Mouse (Mus musculus) forebrain, embryonic 12.5 days (tissue): ENCODE data around the gene Phf21b. TPM values are rescaled to one million over a fixed set of nuclear protein-coding genes. Genes with fewer than 3 reads are reported as not detected.
A peak's percentile ranks its signal among the peaks of the same experiment; 100 is the strongest.
"Not testable (repeated sequence)": the region's sequence is repeated elsewhere in the genome, so short reads cannot be mapped to it uniquely, and the experiment has no call there.

Experiments
- ATAC-seq: fragments of 200-750 bp; cut with Nextera tagmentation; 2 replicates; pipeline ENCODE4 v1.8.0; 2017; ENCODE audit warnings: moderate TSS enrichment; ENCODE audit not compliant: low FRiP score
- H3K27ac ChIP-seq: fragments of 300-500 bp; sonication (generic); 2 replicates; pipeline ENCODE4 v1.5.1; 2016; ENCODE audit warnings: mild to moderate bottlenecking
- H3K27me3 ChIP-seq: fragments of 300-500 bp; sonication (generic); 2 replicates; pipeline ENCODE4 v1.6.1; 2016; ENCODE audit warnings: mild to moderate bottlenecking
- H3K36me3 ChIP-seq: fragments of 300-500 bp; sonication (generic); replicated peaks from 2 replicates; pipeline ENCODE4 v1.6.1; 2016; ENCODE audit warnings: mild to moderate bottlenecking
- H3K4me1 ChIP-seq: fragments of 300-500 bp; sonication (generic); 2 replicates; pipeline ENCODE4 v1.6.1; 2016
- H3K4me2 ChIP-seq: fragments of 300-500 bp; sonication (generic); 2 replicates; pipeline ENCODE4 v1.6.1; 2016; ENCODE audit warnings: mild to moderate bottlenecking, moderate library complexity
- H3K4me3 ChIP-seq: fragments of 300-500 bp; sonication (generic); replicated peaks from 2 replicates; pipeline ENCODE4 v1.5.1; 2016; ENCODE audit warnings: mild to moderate bottlenecking
- H3K9ac ChIP-seq: fragments of 300-500 bp; sonication (generic); 2 replicates; pipeline ENCODE4 v1.6.1; 2016; ENCODE audit warnings: mild to moderate bottlenecking
- H3K9me3 ChIP-seq: fragments of 300-500 bp; sonication (generic); 2 replicates; pipeline ENCODE4 v1.6.1; 2016
- WGBS: fragments of 180-500 bp; shearing (Covaris S2); methylation state at CpG from one replicate; pipeline ENCODE4 v1.1.7; 2016; 5-methylcytosine and 5-hydroxymethylcytosine counted together
- polyA plus RNA-seq: library from polyadenylated mRNA; unstranded; fragments of >200 nt; fragmentation: Nextera tagmentation; extraction: Ambion mirVana; gene quantifications from 2 replicates; pipeline ENCODE4 v1.2.1, GENCODE M21; 2016

Phf21b gene
- polyA plus RNA-seq = 17.6 and 24.4 TPM in 2 replicates

DNA sequence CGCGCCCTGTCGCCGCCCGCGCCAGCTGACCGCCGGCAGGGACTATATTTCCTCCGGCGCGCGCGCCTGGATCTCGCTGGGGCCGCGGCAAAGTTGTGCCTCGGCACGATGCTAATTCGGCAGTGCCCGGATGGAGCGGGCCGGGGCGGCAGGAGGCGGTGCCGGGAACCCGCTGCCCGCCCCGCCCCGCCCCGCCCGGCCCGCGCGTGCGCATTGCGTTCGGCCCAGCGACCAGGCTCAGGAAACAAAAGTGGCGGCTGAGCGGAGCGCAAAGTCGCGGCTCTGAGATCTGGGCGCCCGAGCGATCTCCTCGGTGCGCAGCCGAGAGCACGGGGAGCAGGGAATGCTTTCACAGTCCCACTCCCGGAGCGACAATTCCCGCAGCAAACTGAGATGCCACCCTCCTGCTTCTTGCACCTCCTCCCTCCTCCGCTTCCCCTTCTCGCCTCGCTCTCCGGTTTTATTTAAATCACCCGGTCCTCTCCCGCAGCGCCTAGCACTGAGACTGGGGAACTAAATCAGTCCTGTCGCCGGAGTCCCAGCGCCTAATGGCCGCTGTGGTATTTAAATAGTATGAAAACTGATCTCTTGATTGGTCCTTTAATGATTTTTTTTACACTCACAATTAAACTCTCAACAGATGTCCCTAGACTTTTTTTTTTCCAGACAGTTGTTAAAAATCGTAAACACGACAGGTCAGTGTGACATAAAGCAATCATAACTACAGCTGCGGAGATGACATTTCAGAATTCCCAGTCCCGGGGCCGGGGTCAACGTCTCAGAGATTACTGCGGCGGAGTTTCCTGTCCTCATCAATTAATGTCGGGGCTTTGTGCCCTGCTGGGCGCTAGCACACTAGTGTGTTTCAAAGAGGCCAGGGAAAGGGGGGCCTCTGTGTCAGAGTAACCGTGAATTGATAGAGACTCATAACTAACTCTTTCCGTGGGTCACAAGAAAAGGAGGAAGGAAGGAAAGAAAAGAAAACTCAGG lies at the start of gene Phf21b:
TSS of gene Phf21b (minus strand) at position 44 of the 990 bp plus-strand sequence.
- WGBS = under 1% methylated on average over 57 of the region's 76 CpGs
- Histone ChIP-seq H3K4me1 (peaks cover 26% of the 10 kb centered on the region), H3K9ac (peak within 1 kb of the TSS; percentile 96), H3K27ac (peak within 1 kb of the TSS; percentile 98), H3K4me2 (peak within 1 kb of the TSS; percentile 77), H3K4me3 (peak within 1 kb of the TSS; percentile 90), H3K27me3 (peaks cover 5% of the 10 kb centered on the region; the same call in 1 of the 2 replicates), H3K9me3 (no peaks in the 10 kb centered on the region), H3K36me3 (no peaks in the 10 kb centered on the region)
- peak; percentile 72 for ATAC-seq

DNA sequence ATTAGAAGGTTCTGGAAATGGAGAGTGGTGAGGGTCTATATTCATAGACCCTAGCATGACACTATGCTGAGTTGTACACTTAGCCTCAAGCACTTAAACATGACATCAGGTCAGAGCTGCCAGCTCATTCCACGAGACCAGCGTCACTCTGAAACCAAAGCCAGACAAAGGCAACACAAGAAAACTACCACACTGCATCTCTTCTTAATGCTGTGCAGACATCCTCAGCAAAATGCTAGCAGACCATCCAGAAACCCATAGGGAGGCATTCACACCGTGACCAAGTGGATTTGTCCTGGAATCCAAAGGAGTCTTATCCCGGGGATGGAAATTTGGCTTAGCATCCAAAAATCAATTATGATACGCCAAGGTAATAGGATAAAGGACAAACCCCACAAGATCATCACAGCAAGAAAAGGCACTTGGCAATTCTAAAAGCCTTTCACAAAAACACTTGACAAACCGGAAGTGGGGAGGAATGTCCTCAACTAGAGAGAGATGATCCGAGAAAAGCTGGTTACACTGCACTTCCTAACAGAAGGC lies 48.1 kb upstream of the Phf21b start:
- Histone ChIP-seq H3K4me2 (no peak overlapping the region), H3K27me3 (no peaks in the 10 kb centered on the region), H3K4me1 (no peaks in the 10 kb centered on the region), H3K9me3 (no peaks in the 10 kb centered on the region), H3K36me3 (no peaks in the 10 kb centered on the region), H3K9ac (no peak overlapping the region), H3K4me3 (no peak overlapping the region), H3K27ac (no peak overlapping the region)
- 75% methylated on average over 7 of the region's 7 CpGs for WGBS
- no peak for ATAC-seq

DNA sequence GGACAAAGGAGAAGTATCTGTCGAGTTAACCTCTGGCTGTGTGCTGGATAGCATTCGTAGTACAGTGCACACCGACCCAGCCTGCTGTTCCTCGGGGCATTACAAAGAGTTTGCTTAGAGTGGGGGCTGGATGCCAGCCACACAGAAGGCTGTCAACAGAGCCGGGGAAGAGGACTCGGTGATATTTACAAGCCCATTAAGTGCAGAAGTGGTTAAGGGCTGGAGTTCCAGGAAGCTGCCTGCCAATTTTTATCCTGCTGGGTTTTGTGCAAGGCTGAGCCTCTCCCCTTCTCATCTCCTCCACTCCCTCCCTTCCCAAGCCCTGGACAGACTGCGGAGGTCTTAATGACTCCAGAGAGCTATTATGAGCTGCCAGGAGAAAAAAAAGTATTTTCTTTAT lies 42.2 kb upstream of the Phf21b start:
- no peak overlapping the region for H3K9ac ChIP-seq
- no peaks in the 10 kb centered on the region for H3K36me3 ChIP-seq
- no peak for ATAC-seq
- H3K4me3 ChIP-seq = no peak overlapping the region
- 0 out of 2 replicates have a peak overlapping the region, but pooled peaks have one; percentile 11 for H3K4me2 ChIP-seq
- H3K27me3 ChIP-seq = no peaks in the 10 kb centered on the region
- peaks cover 11% of the 10 kb centered on the region for H3K4me1 ChIP-seq
- 0 out of 2 replicates have a peak, but pooled peaks cover 3% of the 10 kb centered on the region for H3K9me3 ChIP-seq
- 43% methylated on average over 7 of the region's 7 CpGs for WGBS
- H3K27ac ChIP-seq = peak overlapping the region; percentile 47

DNA sequence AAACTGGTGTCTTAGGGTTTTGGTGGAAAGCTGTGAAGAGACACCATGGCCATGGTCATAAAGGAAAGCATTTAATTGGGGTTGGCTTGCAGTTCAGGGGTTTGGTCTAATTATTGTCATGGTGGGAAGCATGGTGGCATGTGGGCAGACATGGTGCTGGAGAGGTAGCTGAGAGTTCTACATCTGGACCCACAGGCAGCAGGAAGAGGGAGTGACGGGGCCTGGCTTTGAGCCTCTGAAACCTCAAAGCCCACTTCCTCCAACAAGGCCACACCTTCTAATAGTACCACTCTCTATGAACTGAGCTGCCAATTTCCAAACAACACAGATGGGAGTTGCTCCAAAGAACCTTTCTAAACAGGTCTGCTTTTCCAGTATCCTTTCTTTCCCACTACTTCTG lies 40.8 kb upstream of the Phf21b start:
- H3K4me2 ChIP-seq = no peak overlapping the region
- H3K27me3 ChIP-seq = no peaks in the 10 kb centered on the region
- WGBS = 100% methylated on average over 1 of the region's 1 CpGs
- H3K4me1 ChIP-seq = peaks cover 11% of the 10 kb centered on the region
- 0 out of 2 replicates have a peak, but pooled peaks cover 3% of the 10 kb centered on the region for H3K9me3 ChIP-seq
- H3K4me3 ChIP-seq = no peak overlapping the region
- H3K9ac ChIP-seq = no peak overlapping the region
- H3K27ac ChIP-seq = no peak overlapping the region
- H3K36me3 ChIP-seq = no peaks in the 10 kb centered on the region
- ATAC-seq = no peak

DNA sequence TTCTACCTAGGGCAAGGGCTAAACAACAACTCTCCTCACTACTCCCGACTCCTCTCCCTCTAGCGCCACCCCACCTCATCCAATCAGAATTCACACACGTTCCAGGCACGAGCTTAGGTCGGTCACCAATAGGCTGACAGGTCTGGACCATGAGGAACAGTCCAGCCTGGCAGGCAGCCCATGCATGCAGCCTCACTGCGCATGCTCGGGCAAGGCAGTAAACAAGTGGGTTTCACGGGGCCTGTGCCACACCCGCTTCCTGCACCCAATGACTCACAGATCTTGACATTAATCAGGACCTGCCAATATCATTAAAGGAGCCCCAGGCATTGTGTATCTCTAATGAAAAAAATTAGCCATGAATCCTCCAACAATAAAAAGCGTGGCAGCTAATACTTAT lies 40.4 kb upstream of the Phf21b start:
- H3K4me2 ChIP-seq, H3K9ac ChIP-seq, H3K27me3 ChIP-seq, H3K36me3 ChIP-seq, ATAC-seq, H3K9me3 ChIP-seq, H3K27ac ChIP-seq, H3K4me3 ChIP-seq: not testable (repeated sequence)
- 77% methylated on average over 10 of the region's 10 CpGs for WGBS
- H3K4me1 ChIP-seq = peaks cover 15% of the 10 kb centered on the region

DNA sequence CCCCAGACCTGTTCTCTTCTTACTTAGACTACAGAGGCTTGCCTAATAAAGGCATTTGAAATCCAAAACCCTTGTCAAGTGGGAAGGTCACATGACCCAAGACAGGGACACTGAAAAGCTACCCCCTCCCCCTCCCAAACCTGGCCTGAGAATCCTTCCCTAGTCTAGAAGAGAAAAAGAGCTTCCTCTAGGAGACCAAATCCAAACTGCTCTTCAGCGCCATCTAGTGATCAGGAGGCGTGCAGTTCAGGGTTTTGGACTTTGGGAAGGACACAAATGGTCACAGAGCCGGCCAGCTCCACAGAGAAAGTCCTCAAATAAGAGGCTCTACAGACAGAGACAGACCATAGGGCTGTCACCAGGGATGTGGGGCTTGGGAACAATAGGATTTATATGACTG lies 35.8 kb upstream of the Phf21b start:
- H3K9ac ChIP-seq = no peak overlapping the region
- H3K36me3 ChIP-seq = no peaks in the 10 kb centered on the region
- H3K27ac ChIP-seq = no peak overlapping the region
- ATAC-seq = peak; percentile 44; the same call in 1 of the 2 replicates
- no peak overlapping the region for H3K4me3 ChIP-seq
- peaks cover 12% of the 10 kb centered on the region for H3K4me1 ChIP-seq
- WGBS = 4% methylated on average over 3 of the region's 3 CpGs
- no peaks in the 10 kb centered on the region for H3K27me3 ChIP-seq
- no peak overlapping the region for H3K4me2 ChIP-seq
- H3K9me3 ChIP-seq = 0 out of 2 replicates have a peak, but pooled peaks cover 3% of the 10 kb centered on the region

DNA sequence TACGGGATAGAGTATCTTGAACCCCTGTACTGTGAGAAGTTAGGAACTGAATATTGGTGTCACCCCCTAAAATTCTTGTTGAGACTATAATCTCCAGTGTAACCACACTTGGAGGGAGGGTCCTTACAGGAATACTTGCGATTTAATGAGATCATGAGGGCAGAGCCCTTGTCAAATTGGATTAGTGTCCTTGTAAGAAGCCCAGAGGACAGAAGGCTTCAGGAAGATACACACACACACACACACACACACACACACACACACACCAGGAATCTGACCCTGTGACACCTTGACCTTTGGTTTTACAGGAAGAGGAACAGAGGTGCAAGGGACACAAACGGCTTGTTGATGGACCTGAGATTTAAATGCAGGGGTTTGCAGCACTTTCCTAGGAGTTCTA lies 35.4 kb upstream of the Phf21b start:
- Histone ChIP-seq H3K4me2 (no peak overlapping the region), H3K9me3 (0 out of 2 replicates have a peak, but pooled peaks cover 3% of the 10 kb centered on the region), H3K9ac (no peak overlapping the region), H3K27ac (no peak overlapping the region), H3K4me3 (no peak overlapping the region), H3K4me1 (peaks cover 12% of the 10 kb centered on the region), H3K27me3 (no peaks in the 10 kb centered on the region), H3K36me3 (no peaks in the 10 kb centered on the region)
- ATAC-seq = no peak
- WGBS = 47% methylated on average over 3 of the region's 3 CpGs

DNA sequence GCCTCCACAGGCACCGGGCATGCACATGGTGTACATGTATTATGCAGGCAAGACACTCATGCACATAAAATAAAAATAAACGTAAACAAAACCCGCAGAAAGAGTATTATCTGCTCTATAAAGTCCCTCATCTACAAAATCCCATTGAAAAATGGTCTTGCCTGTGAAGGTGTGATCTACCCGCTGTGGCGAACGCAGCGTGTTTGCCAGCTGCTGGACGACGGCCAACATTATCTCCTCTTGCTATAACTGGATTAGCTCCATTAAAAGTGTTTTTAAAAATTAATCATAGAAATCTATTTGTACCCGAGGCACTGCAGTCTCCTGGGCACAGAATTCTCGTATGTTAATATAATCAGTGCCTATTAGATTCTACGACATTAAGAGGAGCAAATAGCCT lies 32.2 kb upstream of the Phf21b start:
- no peak overlapping the region for H3K27ac ChIP-seq
- H3K4me3 ChIP-seq = no peak overlapping the region

DNA sequence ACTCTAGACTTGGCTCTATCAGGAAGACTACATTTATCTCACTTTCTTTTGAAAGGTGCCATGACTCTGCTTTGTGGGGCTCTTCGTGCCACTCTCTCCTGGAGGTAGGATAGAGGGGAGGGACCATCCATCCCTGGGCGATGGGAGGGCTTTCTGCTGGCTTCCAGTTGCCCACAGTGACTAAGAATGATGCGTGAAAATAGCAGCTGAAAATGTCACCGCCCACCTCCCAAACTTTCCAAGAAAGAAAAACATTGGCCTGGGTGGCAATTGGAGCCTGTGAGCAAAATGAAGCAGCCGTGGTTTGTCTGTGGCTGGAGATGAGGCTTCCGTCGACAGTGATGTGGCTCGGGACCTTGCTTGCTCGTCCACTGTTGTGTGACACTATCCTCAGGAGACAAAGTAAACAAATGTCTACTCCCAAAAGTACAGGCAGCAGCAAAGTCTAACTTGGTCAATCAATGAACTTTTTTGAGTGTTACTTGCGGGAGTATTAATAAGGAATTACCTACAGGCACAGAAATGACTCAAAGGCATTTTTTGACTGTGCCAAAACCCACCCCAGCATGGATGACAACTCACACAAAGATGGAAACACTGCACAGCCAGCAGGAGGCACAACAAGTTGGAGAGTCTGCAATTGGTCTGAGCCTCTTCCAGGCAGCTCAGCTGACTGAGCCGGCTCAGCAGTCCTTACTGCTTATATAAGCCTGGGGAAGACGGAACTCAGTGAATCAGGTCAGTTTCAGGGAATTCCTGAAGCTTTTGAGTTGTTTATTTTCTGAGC lies 21.4 kb upstream of the Phf21b start:
- Histone ChIP-seq H3K4me2 (no peak overlapping the region), H3K27me3 (no peaks in the 10 kb centered on the region), H3K36me3 (no peaks in the 10 kb centered on the region), H3K4me3 (no peak overlapping the region), H3K4me1 (no peaks in the 10 kb centered on the region), H3K9ac (no peak overlapping the region), H3K27ac (no peak overlapping the region), H3K9me3 (no peaks in the 10 kb centered on the region)
- ATAC-seq = no peak
- 88% methylated on average over 12 of the region's 12 CpGs for WGBS

More for the DNA sequence above, 32.2 kb upstream of the Phf21b start:
- Histone ChIP-seq H3K27me3 (no peaks in the 10 kb centered on the region), H3K4me2 (no peak overlapping the region), H3K9ac (no peak overlapping the region), H3K9me3 (no peaks in the 10 kb centered on the region), H3K4me1 (peaks cover 12% of the 10 kb centered on the region), H3K36me3 (no peaks in the 10 kb centered on the region)
- ATAC-seq = no peak
- WGBS = 83% methylated on average over 12 of the region's 12 CpGs

DNA sequence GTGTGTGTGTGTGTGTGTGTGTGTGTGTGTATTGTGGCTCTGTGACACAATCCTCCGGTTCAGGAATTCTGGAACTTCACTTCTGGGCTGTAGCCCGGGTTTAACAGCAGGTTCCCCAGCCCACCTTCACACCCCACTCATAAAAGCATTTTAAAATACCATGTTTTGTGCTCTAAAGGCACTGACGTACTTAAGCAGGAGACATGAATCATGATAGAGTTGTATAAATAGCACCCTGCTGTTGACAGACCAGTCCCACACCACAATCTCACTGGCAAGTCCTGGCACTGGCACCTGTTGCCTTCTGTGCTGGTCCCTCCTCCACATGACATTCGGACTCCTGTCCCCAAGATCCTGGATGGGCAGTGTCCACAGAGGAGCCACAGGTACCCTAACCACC lies 18.0 kb upstream of the Phf21b start:
- no peak overlapping the region for H3K4me2 ChIP-seq
- 88% methylated on average over 4 of the region's 4 CpGs for WGBS
- H3K4me3 ChIP-seq = no peak overlapping the region
- H3K4me1 ChIP-seq = no peaks in the 10 kb centered on the region
- ATAC-seq = no peak
- H3K27me3 ChIP-seq = no peaks in the 10 kb centered on the region
- H3K9me3 ChIP-seq = no peaks in the 10 kb centered on the region
- H3K36me3 ChIP-seq = no peaks in the 10 kb centered on the region
- no peak overlapping the region for H3K27ac ChIP-seq
- no peak overlapping the region for H3K9ac ChIP-seq

DNA sequence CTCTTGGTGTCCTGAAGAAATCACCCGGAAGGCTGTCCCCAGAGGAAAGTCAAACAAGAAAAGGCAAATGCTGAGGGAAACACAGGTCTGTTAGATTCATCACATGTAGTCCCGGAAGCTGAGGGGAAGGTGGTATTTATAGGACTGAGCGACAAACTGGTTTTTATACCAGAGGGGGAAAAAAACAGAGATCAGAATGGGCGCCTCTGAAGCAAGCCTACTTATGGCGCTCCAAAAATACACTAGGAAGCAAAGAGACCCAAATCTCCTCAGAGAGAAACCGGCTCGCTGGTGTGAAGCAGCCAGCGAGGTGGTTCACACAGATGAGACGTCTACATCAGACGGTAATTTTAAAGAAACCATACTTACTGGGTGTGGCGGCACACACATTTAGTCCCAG lies 17.2 kb upstream of the Phf21b start:
- H3K27me3 ChIP-seq = no peaks in the 10 kb centered on the region
- no peak overlapping the region for H3K4me2 ChIP-seq
- no peaks in the 10 kb centered on the region for H3K36me3 ChIP-seq
- no peak for ATAC-seq
- H3K27ac ChIP-seq = no peak overlapping the region
- no peak overlapping the region for H3K9ac ChIP-seq
- H3K9me3 ChIP-seq = no peaks in the 10 kb centered on the region
- WGBS = 87% methylated on average over 11 of the region's 11 CpGs
- H3K4me3 ChIP-seq = no peak overlapping the region
- no peaks in the 10 kb centered on the region for H3K4me1 ChIP-seq

DNA sequence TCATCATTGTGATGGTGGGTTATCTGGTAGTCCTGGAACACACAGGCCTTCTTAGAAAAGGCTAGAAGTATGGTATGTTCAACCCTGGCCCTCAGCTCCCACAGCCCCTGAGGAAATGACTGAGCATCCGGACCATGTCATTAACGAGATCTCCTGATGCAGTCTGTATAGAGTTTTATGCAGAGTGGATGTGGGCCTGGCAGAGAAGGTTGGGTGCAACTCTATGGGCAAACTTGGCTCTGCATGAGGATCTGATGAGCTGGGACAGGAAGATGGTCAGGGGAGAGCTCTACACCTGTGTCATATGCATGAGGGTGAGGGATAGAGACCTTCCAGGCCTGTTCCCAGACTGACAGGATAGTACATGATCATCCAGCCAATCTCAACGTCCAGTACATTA lies 16.0 kb upstream of the Phf21b start:
- Histone ChIP-seq H3K4me2 (no peak overlapping the region), H3K9ac (no peak overlapping the region), H3K27ac (no peak overlapping the region), H3K9me3 (no peaks in the 10 kb centered on the region), H3K4me3 (no peak overlapping the region), H3K27me3 (no peaks in the 10 kb centered on the region), H3K36me3 (no peaks in the 10 kb centered on the region), H3K4me1 (no peaks in the 10 kb centered on the region)
- WGBS = 81% methylated on average over 3 of the region's 3 CpGs
- no peak for ATAC-seq
